Mouse (Mus musculus) urinary bladder, adult 2 months (tissue): ENCODE results near the gene Mfn2. TPM values are rescaled to one million over a fixed set of nuclear protein-coding genes. Genes with fewer than 3 reads are reported as not detected.
A peak's percentile ranks its signal among the peaks of the same experiment; 100 is the strongest.

Experiments used
- DNase-seq: peaks from one replicate; pipeline ENCODE4 v3.0.0; 2022; ENCODE audit warnings: low spot score
- polyA plus RNA-seq: library from polyadenylated mRNA; depleted of rRNA; stranded (reverse); fragments of >200 nt; gene quantifications from 2 replicates; pipeline ENCODE4 v1.2.3, GENCODE M21; 2012

The Mfn2 gene
- polyA plus RNA-seq, 1 experiment: 49.7 TPM

DNA sequence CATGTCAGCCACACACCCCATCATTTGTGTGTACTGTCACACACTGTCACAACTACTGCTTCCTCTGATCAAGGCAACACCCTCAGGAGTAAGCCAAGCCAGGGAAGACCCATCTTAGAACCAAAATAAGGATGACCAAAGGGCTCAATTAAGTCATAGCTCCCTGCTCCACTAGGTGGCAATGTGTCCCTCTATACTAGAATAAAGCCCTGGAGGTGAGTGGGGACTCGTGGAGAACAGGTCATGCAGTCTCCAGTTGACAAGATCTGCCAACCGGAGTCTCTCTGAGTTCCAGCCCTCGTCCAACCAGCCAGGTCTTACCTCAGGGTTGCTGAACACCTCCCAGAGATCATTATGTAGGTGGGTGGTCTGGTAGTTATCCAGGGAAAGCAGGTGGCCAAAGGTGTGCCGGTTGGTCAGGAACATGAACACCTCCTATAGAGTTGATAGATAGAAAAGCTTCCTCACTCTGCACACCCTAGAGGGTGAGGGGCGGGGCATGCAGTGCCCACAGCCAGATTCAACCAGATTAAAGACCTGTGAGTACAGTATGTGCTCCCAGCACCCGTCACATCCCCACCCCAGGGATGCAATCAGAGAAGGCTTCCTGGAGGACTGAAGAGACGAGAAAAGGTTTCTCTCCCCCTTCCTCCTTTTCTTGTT, 14.1 kb upstream of the Mfn2 start:
- DNase-seq: no peak

DNA sequence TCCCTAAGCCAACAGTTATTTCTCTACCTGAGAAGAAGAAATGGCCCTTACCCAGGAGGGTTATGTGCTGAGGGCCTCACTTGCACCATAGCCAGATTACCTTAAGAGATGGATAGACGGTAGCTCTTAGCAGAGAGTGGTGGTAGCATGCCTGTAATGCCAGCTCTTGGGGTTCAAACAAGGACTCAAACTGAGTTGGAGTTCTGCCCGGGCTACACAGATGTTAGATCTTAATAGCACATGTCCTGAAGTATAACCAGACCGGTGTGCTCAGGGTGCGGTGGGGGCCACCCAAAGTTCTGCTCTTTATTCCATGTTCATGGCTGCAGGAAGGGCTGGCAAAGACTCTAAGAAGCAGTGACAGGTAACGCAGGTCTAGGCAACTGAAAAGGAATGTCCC, 5.0 kb upstream of the Mfn2 start:
- no peak for DNase-seq

DNA sequence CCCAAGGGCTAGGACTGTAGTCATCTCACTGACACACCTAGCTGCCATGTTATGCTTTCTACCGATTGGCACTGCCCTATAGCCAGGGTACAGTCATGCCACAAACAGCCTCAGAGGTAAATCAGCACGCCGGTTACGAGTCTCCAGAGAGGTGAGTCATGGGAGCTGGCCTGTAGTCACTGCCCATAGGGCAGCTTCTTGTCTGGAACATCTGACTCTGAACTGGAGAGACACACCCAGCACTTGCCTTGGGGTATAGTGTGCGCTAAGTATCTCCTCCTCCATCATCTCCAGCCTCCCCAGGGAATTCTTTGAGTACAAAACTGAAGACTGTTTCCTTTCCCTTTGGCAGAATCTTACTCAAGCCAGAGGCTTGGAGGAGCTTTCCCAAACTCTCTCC, 1.7 kb upstream of the Mfn2 start:
- peak; percentile 34 for DNase-seq

DNA sequence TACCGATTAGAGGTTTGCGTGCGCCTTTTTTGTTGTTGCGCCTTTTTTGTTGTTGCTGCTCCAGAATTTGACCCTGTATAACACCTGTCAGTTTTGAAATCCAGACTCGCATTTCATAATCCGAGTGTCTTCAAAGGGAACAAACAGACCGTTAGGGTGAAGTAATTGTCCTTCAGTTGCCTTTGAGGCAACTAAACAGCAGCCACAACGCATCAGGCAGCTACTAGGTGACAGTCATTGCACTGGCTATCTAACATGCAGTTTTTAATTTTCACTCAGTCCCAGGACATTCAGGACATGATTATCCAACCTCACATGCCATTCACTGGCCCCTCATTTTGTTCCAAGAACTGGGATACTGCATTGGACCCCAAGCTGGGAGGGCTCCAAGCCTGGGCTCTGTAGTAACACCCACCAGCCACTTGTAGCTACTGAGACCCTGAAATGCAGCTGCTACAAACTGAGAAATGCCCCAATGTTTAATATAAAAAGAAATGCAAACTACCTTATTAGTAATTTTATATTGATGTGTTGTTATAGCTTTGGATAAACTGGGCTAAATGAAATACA, 671 bp upstream of the Mfn2 start:
- no peak for DNase-seq

DNA sequence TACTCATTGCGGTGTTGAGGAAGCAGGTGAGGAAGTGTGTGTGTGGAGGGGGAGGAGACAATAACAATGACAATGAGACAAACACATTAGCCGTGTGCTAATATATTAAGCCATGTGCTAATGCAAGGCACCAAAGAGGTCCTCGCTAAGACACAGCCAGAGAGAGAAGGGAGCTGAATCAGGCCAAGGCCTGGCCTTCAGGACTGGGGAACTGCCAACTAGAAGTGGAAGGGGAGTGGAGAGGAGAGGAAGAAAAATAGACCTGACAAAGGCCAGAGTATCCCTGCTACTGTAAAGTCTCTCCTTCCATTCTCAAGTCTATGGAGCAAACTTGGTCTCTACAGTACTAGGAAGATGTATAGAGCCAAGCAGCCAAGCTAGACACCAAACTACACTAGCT, 903 bp downstream of the Mfn2 start:
- no peak for DNase-seq

DNA sequence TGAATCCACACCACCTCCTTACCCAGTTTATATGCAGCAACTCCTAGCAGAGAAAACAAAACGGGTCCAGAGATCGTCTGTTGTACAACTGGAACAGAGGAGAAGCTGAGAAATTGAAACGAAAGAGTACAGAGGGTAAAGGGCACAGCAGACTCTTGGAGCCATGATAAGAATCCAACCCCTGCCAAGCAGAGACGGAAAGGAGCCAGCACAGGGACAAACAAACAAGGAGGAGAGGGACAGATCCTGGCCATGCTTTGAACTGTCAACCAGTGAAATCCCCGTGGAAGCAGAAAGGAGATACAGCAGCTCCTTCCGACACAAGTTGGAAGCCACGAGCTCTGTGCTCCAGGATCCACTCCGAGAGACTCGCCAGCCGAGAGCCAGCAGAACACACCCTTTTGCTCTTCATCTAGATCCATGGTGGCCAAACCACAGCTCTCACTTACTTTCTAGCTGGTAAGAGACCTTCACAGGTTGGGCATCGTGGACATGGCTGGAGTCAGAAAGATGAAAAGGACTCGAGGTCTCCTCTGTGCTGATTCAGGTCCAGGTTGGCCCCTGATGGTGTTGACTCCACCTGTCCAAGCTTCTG, 1.5 kb downstream of the Mfn2 start:
- no peak for DNase-seq

DNA sequence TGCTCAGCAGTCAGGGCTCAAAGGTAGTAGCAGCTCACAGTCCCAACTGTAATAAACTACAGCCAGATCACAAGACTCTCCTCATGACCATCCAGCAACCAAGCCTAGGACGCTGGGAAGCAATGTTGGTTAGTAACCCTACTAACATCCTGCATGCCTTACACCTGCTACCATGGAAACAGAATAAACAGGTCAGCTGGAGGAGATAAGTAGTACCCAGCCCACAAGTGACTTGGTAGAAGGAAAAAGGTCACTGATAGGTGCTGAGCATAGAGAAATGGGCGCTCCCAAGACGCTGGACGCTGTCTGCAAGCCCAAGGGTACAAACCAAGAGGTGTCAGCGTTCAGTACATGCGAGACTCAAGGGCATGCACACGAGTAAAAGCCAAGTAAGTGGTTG, 4.1 kb downstream of the Mfn2 start:
- no peak for DNase-seq

DNA sequence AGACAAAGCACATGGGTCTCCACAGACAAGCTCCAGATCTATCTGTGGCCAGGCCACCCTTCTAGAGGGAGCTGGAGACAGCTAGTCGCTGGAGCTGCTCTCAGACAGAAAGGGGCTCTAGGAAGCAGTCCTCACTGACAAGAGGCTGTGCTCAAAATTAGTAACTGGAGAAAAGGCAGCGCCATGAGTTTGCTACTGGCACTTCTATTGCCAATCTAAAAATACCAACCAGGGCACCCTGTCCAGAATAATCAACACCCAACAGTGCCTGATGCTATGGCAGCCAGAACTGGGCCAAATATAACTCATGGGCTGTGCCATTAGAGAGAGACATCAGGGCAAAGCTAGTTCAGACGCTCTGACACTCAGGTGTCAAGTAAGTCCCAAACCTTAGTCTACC, 7.2 kb downstream of the Mfn2 start:
- DNase-seq: no peak

DNA sequence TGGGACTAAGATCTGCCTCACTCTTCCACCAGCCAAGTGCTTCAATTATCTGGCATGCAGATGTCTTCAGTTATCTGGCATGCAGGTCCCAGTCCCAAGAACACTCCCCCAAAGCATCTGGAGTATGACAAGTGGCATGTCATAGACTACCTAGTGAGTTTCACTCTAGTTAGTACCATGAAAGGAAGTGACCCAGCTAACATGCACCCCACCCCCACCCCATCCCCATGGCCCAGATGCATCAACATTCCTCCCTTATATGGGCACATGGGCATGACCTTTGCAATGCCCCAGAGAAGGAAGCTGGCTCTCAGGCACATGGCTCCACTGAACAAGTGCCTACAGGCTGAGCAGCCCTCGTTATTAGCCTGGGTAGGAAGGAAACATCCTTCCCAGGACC, 8.1 kb downstream of the Mfn2 start:
- no peak for DNase-seq

DNA sequence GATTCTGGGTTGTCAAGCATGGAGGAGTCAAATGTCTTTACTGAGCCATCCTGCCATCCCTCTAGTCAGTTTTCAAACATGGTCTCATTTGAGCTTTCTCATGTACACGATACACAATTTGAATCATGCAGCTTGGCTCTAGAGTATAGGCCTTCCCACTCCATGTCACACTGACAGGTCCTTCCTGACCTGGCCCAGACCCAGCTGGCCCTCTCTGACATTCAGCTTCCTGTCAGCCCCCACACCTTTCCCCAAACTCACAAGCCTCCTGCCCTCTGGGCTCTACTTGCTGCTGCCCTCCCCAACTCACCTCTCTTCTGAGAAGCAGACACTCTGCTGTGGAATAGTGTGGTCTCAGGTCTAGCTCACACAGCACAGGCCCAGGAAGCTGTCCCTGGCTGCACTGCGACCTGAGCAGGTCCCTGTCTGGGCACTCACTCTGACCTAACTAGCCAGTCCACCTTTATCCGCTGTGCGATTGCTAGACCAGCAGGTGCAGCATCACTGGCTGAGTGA, 8.6 kb downstream of the Mfn2 start:
- no peak for DNase-seq

DNA sequence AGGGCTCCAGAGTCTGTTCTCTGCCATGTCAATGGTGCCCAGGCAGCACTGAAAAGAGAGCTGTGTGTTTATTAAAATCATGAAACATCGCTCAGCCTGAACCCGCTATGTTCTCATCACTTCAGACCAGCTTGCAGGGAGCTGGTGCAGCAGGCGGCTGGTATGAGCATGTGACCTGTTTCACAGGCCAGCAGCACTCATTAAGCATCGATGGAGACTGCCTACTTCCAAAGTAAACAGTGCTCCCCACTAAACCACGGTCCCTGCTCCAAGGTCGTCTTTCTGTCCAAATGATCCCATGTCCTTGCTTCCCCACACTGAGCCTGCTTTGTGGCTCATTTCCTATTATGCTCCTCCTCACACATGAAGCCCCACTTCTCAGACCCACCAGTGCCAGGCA, 14.2 kb downstream of the Mfn2 start:
- DNase-seq: no peak

DNA sequence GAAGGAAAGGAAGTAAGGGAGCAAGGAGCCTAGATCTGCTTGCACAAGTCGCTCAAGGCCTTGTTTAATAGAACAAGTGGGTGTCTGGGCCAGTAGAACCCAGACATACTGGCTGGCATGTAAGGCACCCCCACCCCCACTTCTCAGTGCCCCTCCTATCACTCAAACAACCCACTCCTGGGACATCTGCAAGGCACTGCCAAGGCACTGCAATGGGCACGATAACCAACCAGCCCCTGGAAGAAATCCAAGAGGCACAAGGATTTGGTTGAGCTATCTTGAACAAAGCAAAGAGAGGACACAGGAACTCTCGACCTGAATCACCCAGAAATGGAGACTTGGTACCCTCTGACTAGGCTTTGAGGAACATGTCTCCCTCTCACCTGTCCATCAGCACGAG, 16.3 kb downstream of the Mfn2 start:
- DNase-seq: no peak

DNA sequence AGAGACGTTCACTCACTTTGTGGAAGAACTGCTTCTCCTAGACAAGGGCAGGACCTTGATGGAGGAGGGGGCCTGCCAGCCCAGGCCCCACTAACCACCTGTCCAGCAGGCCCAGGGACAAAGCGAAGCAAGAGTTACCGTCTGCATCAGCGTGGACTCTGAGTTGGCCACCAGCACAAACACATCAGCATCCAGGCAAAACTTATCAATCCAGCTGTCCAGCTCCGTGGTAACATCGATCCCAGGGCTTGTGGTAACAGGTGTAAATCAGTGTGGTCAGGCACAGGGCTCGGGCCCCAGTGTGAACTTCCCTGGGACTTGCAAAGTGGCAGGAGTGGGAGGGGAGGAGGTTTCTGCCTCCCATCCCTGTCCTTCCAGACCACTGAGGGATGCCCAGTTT, 17.2 kb downstream of the Mfn2 start:
- no peak for DNase-seq

DNA sequence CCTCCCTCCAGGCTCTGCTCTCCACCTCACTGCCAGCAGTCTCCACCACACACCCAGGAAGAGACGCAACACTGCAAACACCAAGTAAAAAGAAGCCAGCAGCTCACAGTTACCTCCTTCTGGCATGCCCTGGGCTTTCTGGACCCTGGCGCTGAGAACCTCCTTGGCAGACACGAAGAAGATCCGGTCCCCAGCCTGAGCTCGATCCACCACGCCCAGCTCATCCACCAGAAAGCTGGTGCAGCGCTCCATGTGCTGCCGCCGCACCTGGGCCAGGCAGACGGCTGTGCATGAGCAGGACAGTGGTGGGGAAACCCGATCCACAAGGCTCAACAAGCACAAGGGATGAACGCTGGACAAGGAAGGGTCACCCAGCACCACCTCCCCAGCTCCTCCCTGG, 18.3 kb downstream of the Mfn2 start:
- no peak for DNase-seq

DNA sequence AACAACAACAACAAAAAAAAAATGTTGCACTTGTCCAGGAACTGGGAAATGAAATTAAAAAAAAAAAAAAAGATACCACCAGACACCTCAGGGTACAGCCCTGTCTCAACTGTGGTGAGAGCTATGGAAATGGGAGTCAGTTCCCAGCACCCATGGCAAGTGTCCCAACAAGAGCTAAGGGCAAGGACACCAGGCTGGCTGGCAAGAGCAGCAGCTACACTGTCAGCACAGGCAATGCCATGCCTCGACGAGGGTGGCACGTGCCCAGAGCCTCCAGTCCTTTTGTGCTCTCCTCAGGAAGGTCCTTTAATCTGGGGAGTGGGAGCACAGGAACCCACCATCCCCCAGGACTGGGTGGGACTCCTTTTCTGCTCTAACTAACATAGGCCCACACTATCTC, 20.4 kb downstream of the Mfn2 start:
- DNase-seq: no peak

DNA sequence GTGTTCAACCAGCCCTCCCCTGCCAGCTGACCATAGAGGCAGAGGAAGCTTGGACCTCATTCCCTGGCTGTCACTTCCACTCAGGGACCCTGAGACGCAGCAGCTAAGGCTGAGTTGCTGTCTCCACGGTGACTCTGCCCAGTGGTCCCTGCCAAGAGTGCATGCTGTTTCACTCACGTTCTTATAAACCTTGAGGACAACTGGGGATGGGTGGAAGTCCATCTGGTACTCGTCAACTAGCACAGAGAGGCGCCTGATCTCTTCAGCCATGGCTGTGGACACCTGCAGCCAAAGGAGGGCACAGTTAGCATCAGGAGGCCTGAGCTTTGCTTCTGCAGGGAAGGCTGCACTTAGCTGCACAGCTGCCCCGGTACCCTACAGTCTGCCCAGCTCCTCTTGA, 21.5 kb downstream of the Mfn2 start:
- no peak for DNase-seq

DNA sequence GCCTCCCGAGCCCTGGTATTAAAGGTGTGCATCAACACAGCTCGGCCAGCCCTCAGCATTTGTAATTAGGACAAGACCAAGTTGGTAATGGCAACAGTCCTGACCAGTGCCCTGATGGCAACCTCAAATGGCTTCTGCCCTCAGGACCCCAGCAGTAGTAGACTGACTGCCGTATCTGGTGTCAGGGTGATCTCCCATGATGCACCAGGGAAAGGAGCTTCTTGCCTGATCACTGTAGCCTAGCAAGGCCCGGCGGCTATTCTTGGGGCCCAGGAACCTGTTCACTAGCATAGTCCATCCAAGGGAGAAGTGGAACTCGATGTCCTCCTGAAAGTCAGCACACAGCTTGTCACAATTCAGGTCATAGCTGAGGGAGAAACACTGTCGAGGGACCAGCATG, 22.7 kb downstream of the Mfn2 start:
- no peak for DNase-seq

DNA sequence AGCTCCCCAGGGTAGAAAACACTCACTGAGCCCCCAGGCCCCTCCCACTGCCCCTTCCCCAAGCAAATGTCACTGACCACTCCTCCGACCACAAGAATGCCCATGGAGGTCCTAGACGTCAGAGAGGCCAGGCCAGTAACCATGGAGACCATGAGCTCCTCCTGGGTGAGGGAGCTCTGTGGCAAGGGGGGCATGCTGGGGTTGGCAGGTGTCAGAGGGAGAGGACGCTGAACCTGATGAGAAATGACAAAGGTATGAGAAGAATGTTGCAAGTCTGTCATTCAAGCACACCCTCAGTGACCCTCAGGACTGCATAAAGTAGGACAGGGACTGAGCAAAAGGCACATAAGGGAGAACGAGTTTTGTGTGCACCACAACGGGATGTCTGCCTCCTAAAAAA, 24.6 kb downstream of the Mfn2 start:
- DNase-seq: no peak

DNA sequence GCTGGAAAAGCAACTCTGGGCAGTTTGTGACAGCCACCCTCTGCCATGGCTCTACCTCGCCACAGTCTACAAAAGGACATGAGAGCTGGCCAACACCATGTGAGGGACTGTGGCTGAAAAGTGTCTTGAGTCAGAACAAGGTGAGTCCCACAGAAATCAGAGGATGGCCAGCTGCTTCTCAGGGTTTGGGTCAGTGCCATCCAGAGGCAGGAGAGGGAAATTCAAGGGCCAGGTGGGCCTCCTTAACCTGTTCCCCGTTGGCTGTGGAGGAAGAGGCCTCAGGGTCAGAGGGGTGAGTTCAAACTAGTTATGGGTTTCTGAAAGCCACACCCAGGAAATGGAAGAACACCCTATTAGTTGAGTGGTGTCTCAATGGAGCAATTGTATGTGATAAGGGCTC, 25.0 kb downstream of the Mfn2 start:
- no peak for DNase-seq

DNA sequence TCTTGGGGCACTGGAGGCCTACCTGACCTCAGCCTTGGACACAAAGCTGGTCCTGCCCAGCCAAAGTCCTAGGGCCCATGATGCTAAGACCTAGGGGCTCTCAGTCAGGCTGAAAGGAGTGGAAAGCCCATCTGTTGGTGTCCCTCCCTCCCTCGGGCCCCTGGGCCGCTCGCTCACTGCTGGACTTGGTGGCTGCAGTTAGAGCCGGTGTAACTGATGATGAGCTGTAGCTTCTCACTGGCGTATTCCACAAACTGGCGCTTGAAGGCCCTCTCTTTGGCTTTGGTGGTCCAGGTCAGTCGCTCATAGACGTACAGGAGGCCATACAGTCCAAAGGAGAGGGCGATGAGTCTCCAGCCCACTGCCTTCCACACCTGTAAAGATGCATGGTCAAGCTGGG, 26.0 kb downstream of the Mfn2 start:
- no peak for DNase-seq

DNA sequence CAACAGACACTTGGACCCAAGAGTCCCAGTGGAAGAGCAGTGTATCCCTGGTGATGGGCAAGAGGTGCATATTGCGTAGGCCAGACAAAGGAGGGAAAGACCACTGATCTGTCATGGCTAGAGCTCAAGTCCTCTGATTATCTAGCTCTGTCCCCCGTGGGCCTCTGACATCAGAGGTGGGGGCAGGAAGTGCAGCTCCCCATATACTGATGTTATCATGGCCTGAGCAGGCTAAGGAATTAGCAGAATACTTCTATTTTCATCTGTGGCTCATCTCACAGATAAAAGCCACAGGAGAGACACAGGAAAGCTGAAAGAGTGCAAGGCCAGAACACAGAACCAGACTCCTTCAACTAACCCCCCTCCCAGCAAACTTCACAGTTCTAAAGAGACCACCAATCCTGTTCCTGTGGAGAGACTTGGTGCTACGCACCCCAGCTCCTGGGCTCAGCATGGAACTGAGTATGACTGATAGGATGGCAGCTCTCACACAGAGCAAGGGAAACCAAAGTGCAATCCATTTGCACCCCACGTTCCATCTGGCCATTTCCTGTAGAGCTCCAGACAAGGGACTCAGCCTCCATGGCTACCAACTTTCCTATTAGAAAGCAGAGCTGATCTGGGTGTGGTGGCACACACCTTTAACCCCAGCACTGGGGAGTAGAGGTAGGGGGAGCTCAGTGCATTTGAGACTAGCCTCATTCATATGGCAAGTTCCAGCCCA, 28.5 kb downstream of the Mfn2 start:
- DNase-seq: no peak

DNA sequence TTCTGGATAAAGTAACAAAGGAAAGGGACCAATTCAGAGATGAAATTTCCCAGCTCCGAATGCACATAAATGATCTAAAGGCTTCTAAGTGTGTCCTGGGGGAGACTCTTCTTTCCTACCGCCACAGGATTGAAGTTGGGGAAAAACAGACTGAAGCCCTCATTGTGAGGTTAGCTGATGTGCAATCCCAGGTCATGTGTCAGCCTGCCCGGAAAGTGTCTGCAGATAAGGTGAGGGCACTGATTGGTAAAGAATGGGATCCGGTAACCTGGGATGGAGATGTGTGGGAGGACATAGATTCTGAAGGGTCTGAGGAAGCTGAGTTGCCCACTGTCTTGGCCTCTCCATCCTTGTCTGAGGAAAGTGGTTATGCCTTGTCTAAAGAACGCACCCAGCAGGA, 35.3 kb downstream of the Mfn2 start:
- DNase-seq: no peak

DNA sequence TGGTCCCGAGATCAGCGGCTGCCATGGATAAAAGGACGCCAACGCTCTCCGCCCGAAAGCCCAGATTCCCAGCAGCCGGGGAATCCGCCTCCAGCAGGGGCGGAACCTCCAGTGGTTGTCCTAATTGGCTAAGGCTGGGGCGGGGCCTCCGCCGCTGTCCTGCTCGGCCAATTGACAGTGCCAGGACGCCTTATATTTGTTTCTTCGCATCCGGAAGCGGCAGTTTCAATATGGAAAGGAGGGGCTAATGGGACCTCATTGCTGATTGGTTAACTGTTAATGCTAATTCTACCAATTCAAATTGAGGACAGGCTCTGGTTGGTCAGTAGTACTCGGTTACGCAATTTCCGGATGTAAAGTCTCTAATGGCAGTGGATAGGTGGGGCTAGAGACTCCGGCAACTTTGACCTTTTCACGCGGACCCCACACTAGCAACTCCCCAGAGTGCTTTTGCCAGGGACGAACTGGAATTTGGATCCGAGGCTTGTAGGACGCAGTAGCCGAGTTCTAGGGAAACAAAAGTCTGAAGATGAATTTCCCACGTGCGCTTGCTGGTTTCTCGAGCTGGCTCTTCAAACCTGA, 36.0 kb downstream of the Mfn2 start, which contains the start of the genes Miip and Fv1:
Gene Miip (minus strand): TSS at position 367 of the 582 bp plus-strand sequence.
Gene Fv1 (plus strand): TSS at position 530 of the 582 bp plus-strand sequence.
- peak; percentile 76 for DNase-seq
